Mouse (Mus musculus): Measurements from ENCODE around the gene Plekha4.

DNA sequence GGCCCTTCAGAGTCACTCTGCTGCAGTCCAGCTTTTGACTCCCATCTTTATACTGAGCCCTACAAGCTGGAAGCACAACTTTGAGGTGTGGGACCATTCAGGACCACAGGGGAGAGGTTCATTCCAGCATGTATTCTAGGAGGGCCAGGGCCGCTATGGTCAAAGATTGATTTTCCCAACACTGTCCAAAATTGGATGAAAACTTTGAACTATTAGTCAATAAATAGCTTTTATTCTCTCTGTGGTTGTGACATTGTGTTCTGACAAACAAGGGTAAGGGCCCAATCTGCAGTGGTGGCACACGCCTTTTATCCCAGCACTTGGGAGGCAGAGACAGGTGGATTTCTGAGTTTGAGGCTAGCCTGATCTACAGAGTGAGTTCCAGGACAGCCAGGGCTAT, 27.9 kb downstream of the Plekha4 start:
- TF ChIP-seq POLR2A (IDR thresholded peaks at IDR 0.05; ENCODE audit: control insufficient read depth, extremely low read depth, insufficient read depth, low read length, poor library complexity) (no peak), CTCF (IDR thresholded peaks at IDR 0.05; ENCODE audit: borderline replicate concordance, control insufficient read depth, extremely low read depth, insufficient read depth, low read length, poor library complexity) (no peak)
